Mouse (Mus musculus): ENCODE results near the gene Clcn2.

DNA sequence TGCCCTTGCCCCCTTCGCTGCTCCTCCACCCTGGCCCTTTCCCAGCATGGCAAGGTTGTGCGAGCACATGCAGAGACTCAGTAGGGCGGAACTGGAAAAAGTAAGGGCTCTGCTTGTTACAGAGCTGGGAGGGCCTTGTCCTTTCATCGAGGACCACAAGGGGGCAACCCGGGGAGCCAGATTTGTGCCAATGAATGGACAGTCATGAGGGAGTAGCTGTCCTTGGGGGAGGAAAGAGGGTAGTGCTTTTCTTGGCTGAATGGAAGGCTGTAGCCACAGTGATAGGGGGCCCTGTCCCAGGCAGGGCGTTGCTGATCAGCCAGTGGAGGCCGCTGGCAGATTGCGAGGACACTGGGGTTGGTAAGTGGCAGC is 15.0 kb downstream of the Clcn2 start:
- TF ChIP-seq CTCF (IDR thresholded peaks at IDR 0.05 in 2 of 3, conservative IDR thresholded peaks at IDR 0.05 in 1 of 3; ENCODE audit: control insufficient read depth in 1 of 3, insufficient read depth in 1 of 3, low read depth in 2 of 3, low read length in 3 of 3, poor library complexity in 1 of 3, severe bottlenecking in 1 of 3) (peak; percentile 55 to 59 (median 55)), EP300 (IDR thresholded peaks at IDR 0.05; ENCODE audit: low read depth in 1 of 2, low read length in 2 of 2) (no peak)

Data from MEL (cell line).